Mouse (Mus musculus): ENCODE measurements around the gene Rxra.

DNA sequence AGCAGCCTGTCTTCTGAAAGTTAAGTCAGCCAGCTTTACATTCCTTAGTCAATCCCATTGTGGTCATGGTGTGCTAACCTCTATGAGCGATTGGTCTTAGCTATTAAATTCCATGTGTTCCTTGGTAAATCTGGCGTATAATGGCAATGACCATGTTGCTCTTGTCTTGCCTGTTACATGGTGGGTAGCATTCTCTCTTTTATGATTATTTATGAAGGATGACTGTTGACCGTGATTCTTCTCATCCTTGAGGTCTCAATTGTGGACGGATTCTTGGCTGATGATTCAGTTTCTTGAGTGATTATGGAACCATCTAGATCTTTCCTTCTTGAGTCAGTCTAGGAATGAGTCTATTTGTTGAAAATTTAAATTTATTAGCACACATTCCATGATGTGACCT is 133.7 kb downstream of the Rxra start:
- no peak for TF ChIP-seq POLR2A (IDR thresholded peaks at IDR 0.05; ENCODE audit: extremely low read depth, insufficient read depth, low read length)
- TF ChIP-seq CTCF (IDR thresholded peaks at IDR 0.05; ENCODE audit: low read depth, low read length) = no peak

All from liver, adult 2 months (tissue).